Mouse (Mus musculus): ENCODE measurements around the gene Lrrc29.

The Lrrc29 gene

GRCm38 (mm10) chr8:105326141-105326672 is at the start of gene Lrrc29, which contains the start of gene Tmem208:
Gene Lrrc29, minus strand, starts transcription at chr8:105326278.
Gene Tmem208, plus strand, starts transcription at chr8:105326354.
- peak; percentile 98 to 99 for DNase-seq (ENCODE audit: low spot score in 2 of 2)

- DNase-seq (ENCODE audit: low spot score in 2 of 2) = peak in 1 of 2 experiments; percentile 65
Measured at GRCm38 (mm10) chr8:105374513-105374966, 48.5 kb upstream of the Lrrc29 start.

- no peak for DNase-seq (ENCODE audit: low spot score in 2 of 2)
Measured at GRCm38 (mm10) chr8:105373032-105373431, 47.0 kb upstream of the Lrrc29 start, which contains the start of gene Plekhg4. Gene Plekhg4, plus strand, starts transcription at chr8:105373274.

- no peak for DNase-seq (ENCODE audit: low spot score in 2 of 2)
Measured at GRCm38 (mm10) chr8:105372473-105372872, 46.4 kb upstream of the Lrrc29 start.

GRCm38 (mm10) chr8:105367107-105367506 is 41.0 kb upstream of the Lrrc29 start:
- peak in 1 of 2 experiments; percentile 47 for DNase-seq (ENCODE audit: low spot score in 2 of 2)

GRCm38 (mm10) chr8:105361751-105362702 is 35.9 kb upstream of the Lrrc29 start:
- DNase-seq (ENCODE audit: low spot score in 2 of 2) = no peak

- DNase-seq (ENCODE audit: low spot score in 2 of 2) = no peak
Measured at GRCm38 (mm10) chr8:105359646-105360045, 33.6 kb upstream of the Lrrc29 start.

GRCm38 (mm10) chr8:105359208-105359607 is 33.1 kb upstream of the Lrrc29 start:
- no peak for DNase-seq (ENCODE audit: low spot score in 2 of 2)

GRCm38 (mm10) chr8:105356681-105357080 is 30.6 kb upstream of the Lrrc29 start:
- DNase-seq (ENCODE audit: low spot score in 2 of 2) = no peak

GRCm38 (mm10) chr8:105355179-105356024 is 29.3 kb upstream of the Lrrc29 start:
- peak in 1 of 2 experiments; percentile 43 for DNase-seq (ENCODE audit: low spot score in 2 of 2)

- no peak for DNase-seq (ENCODE audit: low spot score in 2 of 2)
Measured at GRCm38 (mm10) chr8:105354549-105354948, 28.5 kb upstream of the Lrrc29 start.

GRCm38 (mm10) chr8:105353583-105354135 is 27.6 kb upstream of the Lrrc29 start:
- no peak for DNase-seq (ENCODE audit: low spot score in 2 of 2)

GRCm38 (mm10) chr8:105350186-105350585 is 24.1 kb upstream of the Lrrc29 start:
- DNase-seq (ENCODE audit: low spot score in 2 of 2) = no peak

- no peak for DNase-seq (ENCODE audit: low spot score in 2 of 2)
Measured at GRCm38 (mm10) chr8:105349096-105349771, 23.2 kb upstream of the Lrrc29 start.

GRCm38 (mm10) chr8:105348450-105349095 is 22.5 kb upstream of the Lrrc29 start, which contains the start of gene Slc9a5:
Gene Slc9a5, plus strand, starts transcription at chr8:105348843.
- DNase-seq (ENCODE audit: low spot score in 2 of 2) = peak; percentile 34 to 42

- DNase-seq (ENCODE audit: low spot score in 2 of 2) = peak; percentile 82 to 92
Measured at GRCm38 (mm10) chr8:105347428-105348221, 21.5 kb upstream of the Lrrc29 start, which contains the start of gene Fhod1. Gene Fhod1, minus strand, starts transcription at chr8:105347953.

- DNase-seq (ENCODE audit: low spot score in 2 of 2) = peak in 1 of 2 experiments; percentile 39
Measured at GRCm38 (mm10) chr8:105346611-105347427, 20.7 kb upstream of the Lrrc29 start.

Data from spleen, postnatal 10 days (tissue).